Mouse (Mus musculus): Measurements from ENCODE around the gene Tmem30b. TPM values are rescaled to one million over a fixed set of nuclear protein-coding genes. Genes with fewer than 3 reads are reported as not detected.

Tmem30b gene
- total and polyA plus RNA-seq, 2 experiments from 2014 or later = 0.14 to 0.31 TPM

GRCm38 (mm10) chr12:73583813-73584609, 37.8 kb upstream of the Tmem30b start:
- no peaks in the 10 kb centered on the region for H3K4me1 ChIP-seq (ENCODE audit: control insufficient read depth, insufficient read depth)
- ATAC-seq (ENCODE audit: insufficient read depth, low read depth) = peak; percentile 45
- DNase-seq (ENCODE audit: low spot score) = peak; percentile 42
- peak overlapping the region; percentile 72 for H3K9ac ChIP-seq (replicated peaks; ENCODE audit: low read depth, low read length)
- H3K36me3 ChIP-seq (replicated peaks; ENCODE audit: control insufficient read depth, insufficient read depth, low read length) = no peaks in the 10 kb centered on the region
- WGBS = 7% methylated on average over 33 of the region's 33 CpGs
- peaks cover 10% of the 10 kb centered on the region for H3K27me3 ChIP-seq (ENCODE audit: control insufficient read depth, insufficient read depth, low read length)
- H3K4me2 ChIP-seq (ENCODE audit: low read depth, low read length) = peak overlapping the region; percentile 83
- peak overlapping the region; percentile 68 for H3K4me3 ChIP-seq (ENCODE audit: low read depth, low read length)
- H3K9me3 ChIP-seq (replicated peaks; ENCODE audit: control insufficient read depth, low read length) = no peaks in the 10 kb centered on the region
- TF ChIP-seq CTCF (IDR thresholded peaks at IDR 0.05; ENCODE audit: low read depth) = peak; percentile 19; the same call in 1 of the 2 replicates
- TF ChIP-seq EP300 (IDR thresholded peaks at IDR 0.05; ENCODE audit: low read depth) = no peak; the same call in 1 of the 2 replicates
- H3K27ac ChIP-seq (ENCODE audit: low read depth) = peak overlapping the region; percentile 89

- 61% methylated on average over 9 of the region's 9 CpGs for WGBS
Measured at GRCm38 (mm10) chr12:73583318-73583717, 37.1 kb upstream of the Tmem30b start.

GRCm38 (mm10) chr12:73580811-73581210, 34.6 kb upstream of the Tmem30b start:
- H3K9me3 ChIP-seq (replicated peaks; ENCODE audit: control insufficient read depth, low read length) = no peaks in the 10 kb centered on the region
- no peaks in the 10 kb centered on the region for H3K36me3 ChIP-seq (replicated peaks; ENCODE audit: control insufficient read depth, insufficient read depth, low read length)
- no peak for ATAC-seq (ENCODE audit: insufficient read depth, low read depth)
- 80% methylated on average over 7 of the region's 7 CpGs for WGBS
- TF ChIP-seq EP300 (IDR thresholded peaks at IDR 0.05; ENCODE audit: low read depth) = no peak
- no peak for TF ChIP-seq CTCF (IDR thresholded peaks at IDR 0.05; ENCODE audit: low read depth)
- DNase-seq (ENCODE audit: low spot score) = no peak
- no peak overlapping the region for H3K9ac ChIP-seq (replicated peaks; ENCODE audit: low read depth, low read length)
- no peak overlapping the region for H3K4me2 ChIP-seq (ENCODE audit: low read depth, low read length)
- no peak overlapping the region for H3K4me3 ChIP-seq (ENCODE audit: low read depth, low read length)
- peaks cover 4% of the 10 kb centered on the region for H3K27me3 ChIP-seq (ENCODE audit: control insufficient read depth, insufficient read depth, low read length)
- no peaks in the 10 kb centered on the region for H3K4me1 ChIP-seq (ENCODE audit: control insufficient read depth, insufficient read depth)
- H3K27ac ChIP-seq (ENCODE audit: low read depth) = no peak overlapping the region

More at GRCm38 (mm10) chr12:73583318-73583717, 37.1 kb upstream of the Tmem30b start:
- no peaks in the 10 kb centered on the region for H3K36me3 ChIP-seq (replicated peaks; ENCODE audit: control insufficient read depth, insufficient read depth, low read length)
- no peaks in the 10 kb centered on the region for H3K4me1 ChIP-seq (ENCODE audit: control insufficient read depth, insufficient read depth)
- H3K4me3 ChIP-seq (ENCODE audit: low read depth, low read length) = no peak overlapping the region
- peak overlapping the region; percentile 89 for H3K27ac ChIP-seq (ENCODE audit: low read depth)
- TF ChIP-seq EP300 (IDR thresholded peaks at IDR 0.05; ENCODE audit: low read depth) (peak; percentile 60; the same call in 1 of the 2 replicates), CTCF (IDR thresholded peaks at IDR 0.05; ENCODE audit: low read depth) (no peak)
- DNase-seq (ENCODE audit: low spot score) (peak; percentile 41), ATAC-seq (ENCODE audit: insufficient read depth, low read depth) (peak; percentile 36)
- peaks cover 10% of the 10 kb centered on the region for H3K27me3 ChIP-seq (ENCODE audit: control insufficient read depth, insufficient read depth, low read length)
- H3K9me3 ChIP-seq (replicated peaks; ENCODE audit: control insufficient read depth, low read length) = no peaks in the 10 kb centered on the region
- H3K4me2 ChIP-seq (ENCODE audit: low read depth, low read length) = no peak overlapping the region
- no peak overlapping the region for H3K9ac ChIP-seq (replicated peaks; ENCODE audit: low read depth, low read length)

DNA sequence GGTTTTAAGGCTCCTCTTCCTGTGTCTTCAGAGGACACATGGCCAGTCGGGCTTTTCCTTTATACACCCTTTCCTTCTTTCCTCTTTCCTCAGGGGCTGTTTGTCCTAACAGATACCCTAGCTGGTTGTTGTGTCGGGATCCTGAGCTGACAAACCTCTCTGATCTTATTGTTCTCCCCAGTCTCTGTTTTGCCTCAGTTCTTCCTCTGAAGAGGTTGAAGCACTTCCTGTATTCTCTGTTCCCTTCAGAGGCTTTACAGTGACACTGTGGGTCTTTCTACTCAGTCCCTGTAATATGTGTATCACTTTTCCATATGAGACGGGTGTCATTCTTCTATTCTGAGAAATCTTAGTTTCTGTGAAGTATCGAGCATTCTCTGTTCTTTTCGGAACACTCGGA, 31.9 kb upstream of the Tmem30b start:
- 59% methylated on average over 6 of the region's 6 CpGs for WGBS
- no peaks in the 10 kb centered on the region for H3K27me3 ChIP-seq (ENCODE audit: control insufficient read depth, insufficient read depth, low read length)
- no peak overlapping the region for H3K4me2 ChIP-seq (ENCODE audit: low read depth, low read length)
- no peak for DNase-seq (ENCODE audit: low spot score)
- H3K4me3 ChIP-seq (ENCODE audit: low read depth, low read length) = no peak overlapping the region
- no peak for TF ChIP-seq EP300 (IDR thresholded peaks at IDR 0.05; ENCODE audit: low read depth)
- no peak for TF ChIP-seq CTCF (IDR thresholded peaks at IDR 0.05; ENCODE audit: low read depth)
- no peaks in the 10 kb centered on the region for H3K4me1 ChIP-seq (ENCODE audit: control insufficient read depth, insufficient read depth)
- no peaks in the 10 kb centered on the region for H3K36me3 ChIP-seq (replicated peaks; ENCODE audit: control insufficient read depth, insufficient read depth, low read length)
- no peak overlapping the region for H3K27ac ChIP-seq (ENCODE audit: low read depth)
- H3K9ac ChIP-seq (replicated peaks; ENCODE audit: low read depth, low read length) = no peak overlapping the region
- no peak for ATAC-seq (ENCODE audit: insufficient read depth, low read depth)
- no peaks in the 10 kb centered on the region for H3K9me3 ChIP-seq (replicated peaks; ENCODE audit: control insufficient read depth, low read length)

GRCm38 (mm10) chr12:73574632-73575031, 28.4 kb upstream of the Tmem30b start:
- Histone ChIP-seq H3K4me1 (ENCODE audit: control insufficient read depth, insufficient read depth) (no peaks in the 10 kb centered on the region), H3K9me3 (replicated peaks; ENCODE audit: control insufficient read depth, low read length) (no peaks in the 10 kb centered on the region), H3K4me2 (ENCODE audit: low read depth, low read length) (peak overlapping the region; percentile 56), H3K27ac (ENCODE audit: low read depth) (peak overlapping the region; percentile 61), H3K4me3 (ENCODE audit: low read depth, low read length) (peak overlapping the region; percentile 22), H3K36me3 (replicated peaks; ENCODE audit: control insufficient read depth, insufficient read depth, low read length) (no peaks in the 10 kb centered on the region), H3K27me3 (ENCODE audit: control insufficient read depth, insufficient read depth, low read length) (no peaks in the 10 kb centered on the region), H3K9ac (replicated peaks; ENCODE audit: low read depth, low read length) (0 out of 2 replicates have a peak overlapping the region, but pooled peaks have one; percentile 14)
- 23% methylated on average over 15 of the region's 15 CpGs for WGBS
- no peak for TF ChIP-seq CTCF (IDR thresholded peaks at IDR 0.05; ENCODE audit: low read depth)
- TF ChIP-seq EP300 (IDR thresholded peaks at IDR 0.05; ENCODE audit: low read depth) = peak; percentile 47; the same call in 1 of the 2 replicates
- DNase-seq (ENCODE audit: low spot score) (peak; percentile 37), ATAC-seq (ENCODE audit: insufficient read depth, low read depth) (peak; percentile 41)

All from heart, postnatal 0 days (tissue).